Mouse (Mus musculus) intestine, embryonic 16.5 days (tissue): ENCODE data around the gene App. TPM values are rescaled to one million over a fixed set of nuclear protein-coding genes. Genes with fewer than 3 reads are reported as not detected.

Experiments used
- ATAC-seq: fragments of 200-750 bp; cut with Nextera tagmentation; 2 replicates; pipeline ENCODE4 v1.8.0; 2017; ENCODE audit warnings: moderate TSS enrichment, moderate library complexity
- H3K27ac ChIP-seq: fragments of 300-500 bp; sonication (generic); 2 replicates; pipeline ENCODE4 v1.5.1; 2014; ENCODE audit warnings: mild to moderate bottlenecking, low read length
- H3K27me3 ChIP-seq: fragments of 300-500 bp; sonication (generic); replicated peaks from 2 replicates; pipeline ENCODE4 v1.6.1; 2014; ENCODE audit warnings: low read length, control low read depth, mixed read lengths; ENCODE audit not compliant: control insufficient read depth, insufficient read depth
- H3K36me3 ChIP-seq: fragments of 300-500 bp; sonication (generic); 2 replicates; pipeline ENCODE4 v1.6.1; 2014; ENCODE audit warnings: low read length, control low read depth; ENCODE audit not compliant: control insufficient read depth, insufficient read depth
- H3K4me1 ChIP-seq: fragments of 300-500 bp; sonication (generic); 2 replicates; pipeline ENCODE4 v1.6.1; 2014; ENCODE audit warnings: low read length, control low read depth, mixed read lengths; ENCODE audit not compliant: control insufficient read depth, insufficient read depth
- H3K4me2 ChIP-seq: fragments of 300-500 bp; sonication (generic); 2 replicates; pipeline ENCODE4 v1.6.1; 2014; ENCODE audit warnings: low read depth, low read length, control low read depth
- H3K4me3 ChIP-seq: fragments of 300-500 bp; sonication (generic); 2 replicates; pipeline ENCODE4 v1.5.1; 2014; ENCODE audit warnings: mild to moderate bottlenecking, low read length
- H3K9ac ChIP-seq: fragments of 300-500 bp; sonication (generic); 2 replicates; pipeline ENCODE4 v1.6.1; 2014; ENCODE audit warnings: low read depth, low read length
- H3K9me3 ChIP-seq: fragments of 300-500 bp; sonication (generic); 2 replicates; pipeline ENCODE4 v1.6.1; 2016; ENCODE audit warnings: low read length, control low read depth; ENCODE audit not compliant: control insufficient read depth
- WGBS: fragments of 180-500 bp; shearing (Covaris S2); extraction: QIAGEN DNeasy Blood & Tissue Kit; methylation state at CpG from one replicate; pipeline ENCODE4 v1.1.7; 2014; 5-methylcytosine and 5-hydroxymethylcytosine counted together
- polyA plus RNA-seq: library from polyadenylated mRNA; unstranded; fragments of >200 nt; fragmentation: Nextera tagmentation; extraction: Ambion mirVana; gene quantifications from 2 replicates; pipeline ENCODE4 v1.2.1, GENCODE M21; 2015

The App gene
- 121 and 125 TPM in 2 replicates for polyA plus RNA-seq

DNA sequence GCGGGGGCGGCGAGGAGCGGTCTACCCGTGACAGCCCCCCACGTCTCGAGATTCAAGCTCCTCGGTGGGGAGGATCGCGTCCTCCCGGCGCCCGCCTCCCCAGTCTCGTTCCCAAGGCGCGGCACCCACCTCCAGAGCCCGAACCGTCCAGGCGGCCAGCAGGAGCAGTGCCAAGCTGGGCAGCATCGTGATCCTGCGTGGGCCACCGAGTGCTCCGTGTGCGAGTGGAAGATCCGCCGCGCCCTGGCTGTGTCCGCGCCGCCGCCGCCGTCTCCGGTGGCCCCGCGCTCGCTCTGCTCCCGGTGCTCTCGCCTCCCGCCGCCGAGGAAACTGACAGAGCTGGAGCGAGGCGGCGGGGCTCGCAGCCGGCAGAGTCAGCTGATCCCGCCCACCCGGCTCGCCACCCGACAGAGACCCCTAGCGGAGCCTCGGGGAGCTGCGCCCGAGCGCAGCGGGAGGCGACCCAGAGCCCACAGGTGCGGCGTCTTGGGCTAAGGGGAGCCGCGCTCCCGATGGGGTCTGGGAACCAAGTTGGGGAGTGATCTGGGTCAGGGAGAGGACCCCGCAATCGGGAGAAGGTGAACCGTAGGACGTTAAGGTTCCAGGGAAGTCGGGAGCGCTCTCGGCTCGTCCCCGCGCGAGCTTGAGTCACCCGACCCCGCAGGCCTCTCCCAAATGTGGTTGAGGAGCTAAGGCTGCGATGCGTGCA, at the start of gene App:
App (minus strand) TSS at position 394 of the 709 bp plus-strand sequence.
- under 1% methylated on average over 69 of the region's 78 CpGs for WGBS
- Histone ChIP-seq H3K27me3 (no peaks in the 10 kb centered on the region), H3K9ac (peak within 1 kb of the TSS; percentile 93), H3K9me3 (no peaks in the 10 kb centered on the region), H3K27ac (peak within 1 kb of the TSS; percentile 54), H3K36me3 (no peaks in the 10 kb centered on the region), H3K4me1 (peaks cover 18% of the 10 kb centered on the region), H3K4me3 (peak within 1 kb of the TSS; percentile 75), H3K4me2 (peak within 1 kb of the TSS; percentile 79)
- ATAC-seq = peak; percentile 79

- no peak overlapping the region for H3K4me3 ChIP-seq
Measured at GRCm38 (mm10) chr16:85215846-85216245, 42.3 kb upstream of the App start.

DNA sequence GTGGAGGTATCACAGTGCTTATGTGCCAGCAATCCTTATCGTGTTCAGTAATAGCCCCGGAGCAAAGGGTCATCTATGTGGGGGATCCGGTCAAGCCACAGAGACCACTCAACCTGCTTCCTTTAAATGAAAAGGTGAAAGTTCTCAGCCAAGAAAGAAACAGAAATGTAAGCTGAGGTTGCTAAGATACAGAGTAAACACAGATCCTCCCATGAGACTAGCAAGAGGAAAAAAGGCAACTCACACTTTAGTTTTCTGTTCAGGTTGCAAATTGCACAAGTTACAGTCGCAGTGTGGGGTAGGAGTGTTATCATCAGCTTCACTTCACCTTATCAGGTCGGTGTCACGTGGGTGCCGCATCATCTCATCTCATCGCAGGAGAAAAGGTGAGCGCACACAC, 41.6 kb upstream of the App start:
- H3K36me3 ChIP-seq = no peaks in the 10 kb centered on the region
- no peak overlapping the region for H3K4me2 ChIP-seq
- H3K4me1 ChIP-seq = no peaks in the 10 kb centered on the region
- H3K27ac ChIP-seq = no peak overlapping the region
- WGBS = 42% methylated on average over 9 of the region's 9 CpGs
- no peaks in the 10 kb centered on the region for H3K27me3 ChIP-seq
- 0 out of 2 replicates have a peak, but pooled peaks have one; percentile 40 for ATAC-seq
- no peaks in the 10 kb centered on the region for H3K9me3 ChIP-seq
- no peak overlapping the region for H3K9ac ChIP-seq
- no peak overlapping the region for H3K4me3 ChIP-seq

More at GRCm38 (mm10) chr16:85215846-85216245, 42.3 kb upstream of the App start:
- no peak overlapping the region for H3K27ac ChIP-seq
- H3K4me2 ChIP-seq = no peak overlapping the region
- no peaks in the 10 kb centered on the region for H3K4me1 ChIP-seq
- no peaks in the 10 kb centered on the region for H3K9me3 ChIP-seq
- no peak for ATAC-seq
- no peaks in the 10 kb centered on the region for H3K36me3 ChIP-seq
- no peaks in the 10 kb centered on the region for H3K27me3 ChIP-seq
- no peak overlapping the region for H3K9ac ChIP-seq
- 57% methylated on average over 9 of the region's 9 CpGs for WGBS

DNA sequence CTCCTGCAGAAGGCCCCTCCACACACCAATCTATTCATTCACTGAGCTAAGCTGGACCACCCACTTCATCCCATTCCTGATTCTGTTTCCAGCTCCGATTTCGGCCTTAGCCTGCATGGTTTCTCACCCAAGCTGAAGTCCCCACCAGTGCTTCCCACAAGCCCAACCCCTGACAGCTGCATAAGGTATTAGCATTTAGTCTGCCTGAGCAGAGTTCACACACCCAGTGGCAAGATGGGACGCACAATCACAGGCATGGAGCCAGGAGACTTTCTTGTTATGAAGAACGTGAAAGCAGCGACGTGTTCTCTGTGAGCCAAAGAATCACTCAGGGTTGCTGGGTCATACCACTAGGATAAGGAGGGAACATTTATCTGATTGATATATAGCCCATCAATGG, 22.1 kb upstream of the App start:
- WGBS = 76% methylated on average over 6 of the region's 6 CpGs
- H3K9ac ChIP-seq = no peak overlapping the region
- no peaks in the 10 kb centered on the region for H3K9me3 ChIP-seq
- H3K27me3 ChIP-seq = no peaks in the 10 kb centered on the region
- no peaks in the 10 kb centered on the region for H3K36me3 ChIP-seq
- no peak overlapping the region for H3K4me3 ChIP-seq
- no peak for ATAC-seq
- H3K27ac ChIP-seq = no peak overlapping the region
- H3K4me1 ChIP-seq = no peaks in the 10 kb centered on the region
- H3K4me2 ChIP-seq = no peak overlapping the region

DNA sequence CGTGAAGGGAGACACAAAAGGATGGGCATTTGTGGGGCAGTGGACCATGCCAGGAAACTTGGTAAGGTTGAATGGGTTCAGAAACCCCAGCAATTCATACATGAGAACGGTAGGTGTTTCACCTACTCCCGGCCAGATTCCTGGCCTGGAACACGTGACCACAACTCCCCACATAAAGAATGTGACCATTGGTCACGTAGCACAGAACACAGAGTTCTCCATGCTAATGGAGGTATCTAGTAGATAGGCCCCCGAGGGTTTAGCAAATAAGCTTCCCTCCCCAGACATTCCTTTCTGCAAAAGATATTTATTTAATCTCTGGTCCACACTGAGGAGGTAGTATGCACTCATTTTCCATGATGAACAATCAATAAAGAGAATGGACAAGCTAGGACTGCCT, 21.6 kb upstream of the App start:
- no peak for ATAC-seq
- H3K4me1 ChIP-seq = no peaks in the 10 kb centered on the region
- H3K27ac ChIP-seq = no peak overlapping the region
- no peaks in the 10 kb centered on the region for H3K27me3 ChIP-seq
- H3K9ac ChIP-seq = no peak overlapping the region
- H3K4me3 ChIP-seq = no peak overlapping the region
- H3K36me3 ChIP-seq = no peaks in the 10 kb centered on the region
- H3K9me3 ChIP-seq = no peaks in the 10 kb centered on the region
- WGBS = 76% methylated on average over 6 of the region's 6 CpGs
- H3K4me2 ChIP-seq = no peak overlapping the region

DNA sequence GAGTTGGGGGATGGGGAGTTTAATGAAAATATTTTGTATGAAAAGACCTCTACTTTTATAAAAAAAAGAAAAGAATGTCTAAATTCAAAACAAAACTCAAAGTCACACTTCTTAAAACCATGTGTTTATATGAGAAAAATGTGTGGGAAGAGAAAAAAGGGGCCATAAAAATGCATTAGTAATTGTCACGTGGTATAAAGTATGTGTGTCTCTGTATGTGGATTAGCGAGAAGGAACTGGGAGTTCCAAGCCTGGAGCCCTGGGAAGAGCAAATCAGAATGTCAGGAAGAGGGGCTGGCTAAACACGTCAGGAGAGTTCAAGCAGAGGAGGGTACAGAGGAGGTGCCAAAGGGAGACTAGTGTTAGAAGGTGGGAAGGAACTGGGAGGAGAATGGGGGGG, 7.9 kb upstream of the App start:
- Histone ChIP-seq H3K27me3 (no peaks in the 10 kb centered on the region), H3K9me3 (no peaks in the 10 kb centered on the region), H3K27ac (no peak overlapping the region), H3K4me2 (no peak overlapping the region), H3K36me3 (no peaks in the 10 kb centered on the region), H3K9ac (no peak overlapping the region), H3K4me3 (no peak overlapping the region), H3K4me1 (peaks cover 1% of the 10 kb centered on the region; the same call in 1 of the 2 replicates)
- ATAC-seq = no peak
- 48% methylated on average over 3 of the region's 3 CpGs for WGBS

DNA sequence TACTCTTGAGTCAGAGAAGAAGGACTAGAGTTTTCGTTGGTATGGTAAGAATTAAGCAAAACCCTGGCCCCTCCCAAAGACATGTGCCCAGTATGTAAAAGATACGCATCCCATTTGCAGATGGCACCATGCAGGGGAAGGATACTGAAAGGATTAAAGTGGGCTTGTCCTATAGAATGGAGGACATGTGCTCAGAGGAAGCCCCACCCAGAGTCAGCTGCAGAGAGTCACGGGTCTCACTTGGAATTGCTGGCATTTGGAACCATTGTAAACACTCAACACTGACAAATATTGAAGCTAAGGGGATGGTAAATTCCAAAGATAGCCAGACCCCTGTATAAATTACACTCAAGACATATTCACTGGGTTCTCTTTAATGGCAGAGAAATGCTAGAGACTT, 7.1 kb upstream of the App start:
- Histone ChIP-seq H3K27me3 (no peaks in the 10 kb centered on the region), H3K36me3 (no peaks in the 10 kb centered on the region), H3K9ac (no peak overlapping the region), H3K9me3 (no peaks in the 10 kb centered on the region), H3K4me1 (peaks cover 6% of the 10 kb centered on the region), H3K4me2 (no peak overlapping the region), H3K27ac (no peak overlapping the region), H3K4me3 (no peak overlapping the region)
- 67% methylated on average over 3 of the region's 3 CpGs for WGBS
- no peak for ATAC-seq

- Histone ChIP-seq H3K4me3 (no peak overlapping the region), H3K36me3 (no peaks in the 10 kb centered on the region), H3K27ac (no peak overlapping the region), H3K4me1 (peaks cover 6% of the 10 kb centered on the region), H3K27me3 (no peaks in the 10 kb centered on the region), H3K9ac (no peak overlapping the region), H3K9me3 (no peaks in the 10 kb centered on the region), H3K4me2 (no peak overlapping the region)
- no peak for ATAC-seq
- 12% methylated on average over 3 of the region's 3 CpGs for WGBS
Measured at GRCm38 (mm10) chr16:85176666-85177065, 3.1 kb upstream of the App start.

- H3K9me3 ChIP-seq = no peaks in the 10 kb centered on the region
- peak overlapping the region; percentile 79 for H3K4me2 ChIP-seq
- under 1% methylated on average over 68 of the region's 68 CpGs for WGBS
- H3K4me3 ChIP-seq = peak overlapping the region; percentile 75
- no peaks in the 10 kb centered on the region for H3K36me3 ChIP-seq
- peak overlapping the region; percentile 93 for H3K9ac ChIP-seq
- H3K27me3 ChIP-seq = no peaks in the 10 kb centered on the region
- peak overlapping the region; percentile 54 for H3K27ac ChIP-seq
- ATAC-seq = peak; percentile 66
- H3K4me1 ChIP-seq = peaks cover 21% of the 10 kb centered on the region
Measured at GRCm38 (mm10) chr16:85172571-85173372, 794 bp downstream of the App start.
